Mouse (Mus musculus): Measurements from ENCODE around the gene Slc9a5. TPM values are rescaled to one million over a fixed set of nuclear protein-coding genes. Genes with fewer than 3 reads are reported as not detected.

The Slc9a5 gene
- polyA plus RNA-seq, 1 experiment from 2014 or later = 0.15 TPM

MicroRNAs within 50 kb of the gene (microRNA counts, 519-probe panel; counts per million panel counts)
- 114 counts per million for microRNA mmu-miR-328

Small RNA genes within 50 kb of the gene (microRNA-seq; reads per million reads assigned to microRNA genes)
- gene Gm27320 (not detected), gene Mir328 (484 reads per million, percentile 68 among the genes with 10 or more reads in this experiment)

Other genes with a start within 250 kb of the Slc9a5 start
- not detected in 2 replicates for gene Ces4a, start 217.0 kb upstream of the Slc9a5 start, polyA plus RNA-seq (2015; fragmentation: Nextera tagmentation; extraction: Ambion mirVana)
- 8.9 and 11.5 TPM in 2 replicates for gene Cbfb, start 178.2 kb upstream of the Slc9a5 start, polyA plus RNA-seq (2015; fragmentation: Nextera tagmentation; extraction: Ambion mirVana)
- 13.5 and 16.0 TPM in 2 replicates for gene D230025D16Rik, start 123.7 kb upstream of the Slc9a5 start, polyA plus RNA-seq (2015; fragmentation: Nextera tagmentation; extraction: Ambion mirVana)
- gene B3gnt9, start 93.7 kb upstream of the Slc9a5 start, polyA plus RNA-seq (2015; fragmentation: Nextera tagmentation; extraction: Ambion mirVana) = 2.3 and 3.2 TPM in 2 replicates
- 16.2 and 16.7 TPM in 2 replicates for gene Tradd, start 84.2 kb upstream of the Slc9a5 start, polyA plus RNA-seq (2015; fragmentation: Nextera tagmentation; extraction: Ambion mirVana)
- gene Fbxl8, start 84.2 kb upstream of the Slc9a5 start, polyA plus RNA-seq (2015; fragmentation: Nextera tagmentation; extraction: Ambion mirVana) = 0.98 and 1.1 TPM in 2 replicates
- 0.10 TPM in 1 of 2 replicates, not detected in the other for gene Hsf4, start 79.0 kb upstream of the Slc9a5 start, polyA plus RNA-seq (2015; fragmentation: Nextera tagmentation; extraction: Ambion mirVana)
- 0.10 and 0.14 TPM in 2 replicates for gene Nol3, start 72.7 kb upstream of the Slc9a5 start, polyA plus RNA-seq (2015; fragmentation: Nextera tagmentation; extraction: Ambion mirVana)
- gene 4931428F04Rik, start 59.0 kb upstream of the Slc9a5 start, polyA plus RNA-seq (2015; fragmentation: Nextera tagmentation; extraction: Ambion mirVana) = 0.60 and 1.1 TPM in 2 replicates
- 6.2 and 6.7 TPM in 2 replicates for gene Exoc3l, start 52.7 kb upstream of the Slc9a5 start, polyA plus RNA-seq (2015; fragmentation: Nextera tagmentation; extraction: Ambion mirVana)
- 187 and 232 TPM in 2 replicates for gene E2f4, start 51.2 kb upstream of the Slc9a5 start, polyA plus RNA-seq (2015; fragmentation: Nextera tagmentation; extraction: Ambion mirVana)
- 2.1 and 2.8 TPM in 2 replicates for gene Elmo3, start 43.2 kb upstream of the Slc9a5 start, polyA plus RNA-seq (2015; fragmentation: Nextera tagmentation; extraction: Ambion mirVana)
- 9.4 and 9.5 TPM in 2 replicates for gene Lrrc29, start 22.6 kb upstream of the Slc9a5 start, polyA plus RNA-seq (2015; fragmentation: Nextera tagmentation; extraction: Ambion mirVana)
- gene Tmem208, start 22.5 kb upstream of the Slc9a5 start, polyA plus RNA-seq (2015; fragmentation: Nextera tagmentation; extraction: Ambion mirVana) = 103 and 108 TPM in 2 replicates
- 0.66 and 0.71 TPM in 2 replicates for gene Fhod1, start 890 bp upstream of the Slc9a5 start, polyA plus RNA-seq (2015; fragmentation: Nextera tagmentation; extraction: Ambion mirVana)
- gene Plekhg4, start 24.4 kb downstream of the Slc9a5 start, polyA plus RNA-seq (2015; fragmentation: Nextera tagmentation; extraction: Ambion mirVana) = 0.05 and 0.09 TPM in 2 replicates
- not detected in 2 replicates for gene Kctd19, start 64.7 kb downstream of the Slc9a5 start, polyA plus RNA-seq (2015; fragmentation: Nextera tagmentation; extraction: Ambion mirVana)
- gene Lrrc36, start 64.7 kb downstream of the Slc9a5 start, polyA plus RNA-seq (2015; fragmentation: Nextera tagmentation; extraction: Ambion mirVana) = 0.15 and 0.16 TPM in 2 replicates
- 1.6 and 1.8 TPM in 2 replicates for gene Tppp3, start 122.7 kb downstream of the Slc9a5 start, polyA plus RNA-seq (2015; fragmentation: Nextera tagmentation; extraction: Ambion mirVana)
- gene Zdhhc1, start 148.1 kb downstream of the Slc9a5 start, polyA plus RNA-seq (2015; fragmentation: Nextera tagmentation; extraction: Ambion mirVana) = 2.1 TPM in 2 replicates
- gene Hsd11b2, start 169.9 kb downstream of the Slc9a5 start, polyA plus RNA-seq (2015; fragmentation: Nextera tagmentation; extraction: Ambion mirVana) = 1.5 and 2.2 TPM in 2 replicates
- gene Atp6v0d1, start 217.2 kb downstream of the Slc9a5 start, polyA plus RNA-seq (2015; fragmentation: Nextera tagmentation; extraction: Ambion mirVana) = 49.4 and 52.7 TPM in 2 replicates